Mouse (Mus musculus) adrenal gland, postnatal 4 days (tissue): ENCODE data around the gene Naa50. TPM values are rescaled to one million over a fixed set of nuclear protein-coding genes. Genes with fewer than 3 reads are reported as not detected.

Experiments
- DNase-seq, 2 experiments: peaks; one replicate each; pipeline ENCODE4 v3.0.0; 2021 to 2022; ENCODE audit warnings: low spot score in 2 of 2, mixed read lengths in 2 of 2
- total RNA-seq, 2 experiments: library from RNA; stranded (reverse); gene quantifications; 2 replicates each; pipeline ENCODE4 v1.2.3; 2021

The Naa50 gene
- total RNA-seq, 2 experiments from 2014 or later: 90.3 to 93.8 TPM

GRCm38 (mm10) chr16:44138979-44139535 is 573 bp upstream of the Naa50 start:
- peak; percentile 32 to 70 for DNase-seq

- DNase-seq: peak; percentile 34 to 60
Observed at GRCm38 (mm10) chr16:44140186-44140787, 657 bp downstream of the Naa50 start.

- no peak for DNase-seq
Observed at GRCm38 (mm10) chr16:44141483-44141882, 1.9 kb downstream of the Naa50 start.

GRCm38 (mm10) chr16:44149002-44149767 is 9.6 kb downstream of the Naa50 start:
- DNase-seq: no peak

GRCm38 (mm10) chr16:44154497-44155057 is 14.9 kb downstream of the Naa50 start:
- no peak for DNase-seq

GRCm38 (mm10) chr16:44159325-44159724 is 19.7 kb downstream of the Naa50 start:
- DNase-seq: no peak

- no peak for DNase-seq
Observed at GRCm38 (mm10) chr16:44163831-44164230, 24.2 kb downstream of the Naa50 start.

GRCm38 (mm10) chr16:44165182-44165581 is 25.6 kb downstream of the Naa50 start:
- no peak for DNase-seq

- no peak for DNase-seq
Observed at GRCm38 (mm10) chr16:44168990-44169389, 29.4 kb downstream of the Naa50 start.

- DNase-seq: peak; percentile 94 to 98
Observed at GRCm38 (mm10) chr16:44172297-44173154, 32.9 kb downstream of the Naa50 start.

GRCm38 (mm10) chr16:44173155-44173941 is 33.7 kb downstream of the Naa50 start, which contains the start of gene Usf3:
Gene Usf3 (plus strand): TSS chr16:44173246.
- peak; percentile 26 to 32 for DNase-seq

- no peak for DNase-seq
Observed at GRCm38 (mm10) chr16:44173966-44174530, 34.4 kb downstream of the Naa50 start.

GRCm38 (mm10) chr16:44175001-44175400 is 35.4 kb downstream of the Naa50 start:
- no peak for DNase-seq

- DNase-seq: no peak
Observed at GRCm38 (mm10) chr16:44176511-44176910, 36.9 kb downstream of the Naa50 start.

- DNase-seq: no peak
Observed at GRCm38 (mm10) chr16:44178555-44178954, 38.9 kb downstream of the Naa50 start.

GRCm38 (mm10) chr16:44182597-44182996 is 43.0 kb downstream of the Naa50 start:
- no peak for DNase-seq

- no peak for DNase-seq
Observed at GRCm38 (mm10) chr16:44184769-44185168, 45.1 kb downstream of the Naa50 start.

- DNase-seq: no peak
Observed at GRCm38 (mm10) chr16:44187172-44187571, 47.5 kb downstream of the Naa50 start.

GRCm38 (mm10) chr16:44188766-44189165 is 49.1 kb downstream of the Naa50 start:
- DNase-seq: no peak

- DNase-seq: no peak
Observed at GRCm38 (mm10) chr16:44190032-44190431, 50.4 kb downstream of the Naa50 start.
